In genomic region chr2:151603630-151604029, GRCm38 (mm10) we compare ENCODE assay signal across 8 mouse cellular contexts. TPM values are rescaled to one million over a fixed set of nuclear protein-coding genes. Genes with fewer than 3 reads are reported as not detected.
DNase-seq lines count a peak whose midpoint lies in the region; ATAC-seq lines count a peak whose summit lies in the region.
"Had no signal": no experiment of that assay in that cellular context is flagged by ENCODE, and none has a peak within 500 bp of the region (broad histone marks: within the 10 kb centered on the region; RNA-seq: fewer than 3 reads in every experiment).

No protein-coding gene starts in this region.

- H3K9ac ChIP-seq in forebrain, embryonic 16.5 days (replicated peaks; ENCODE audit: low read depth, low read length), result no peak overlapping the region

- H3K27ac ChIP-seq in forebrain, embryonic 16.5 days (ENCODE audit: low read length), result no peak overlapping the region
- H3K27ac ChIP-seq: kidney, postnatal 0 days had no signal

- no peaks in the 10 kb centered on the region for H3K36me3 ChIP-seq in forebrain, embryonic 16.5 days (ENCODE audit: control insufficient read depth, insufficient read depth)

- peak; percentile 6 for DNase-seq in 3T3-L1 (ENCODE audit: low read depth, low spot score)
- DNase-seq in Muller cell, postnatal 12 days (ENCODE audit: inconsistent ontology term), result peak; percentile 17
- DNase-seq in lung, postnatal 36 days, result peak; percentile 10
- no peak for DNase-seq in thymus, adult 18-20 months
- no peak for DNase-seq in thymus, postnatal 4 days

- peak; percentile 65 for ATAC-seq in forebrain, embryonic 16.5 days
- no peak for ATAC-seq in monocyte, adult 5-6 weeks (replicated peaks; ENCODE audit: insufficient number of reproducible peaks, low FRiP score, low TSS enrichment, poor library complexity, severe bottlenecking)

- H3K4me1 ChIP-seq in forebrain, embryonic 16.5 days (replicated peaks; ENCODE audit: control insufficient read depth, insufficient read depth, low read length), result peaks cover 23% of the 10 kb centered on the region

- WGBS in forebrain, embryonic 16.5 days, result 3% methylated on average over 4 of the region's 4 CpGs

- H3K9me3 ChIP-seq in forebrain, embryonic 16.5 days (ENCODE audit: control insufficient read depth, low read length), result no peaks in the 10 kb centered on the region

- H3K4me2 ChIP-seq in forebrain, embryonic 16.5 days (ENCODE audit: low read length), result no peak overlapping the region

- H3K4me3 ChIP-seq in forebrain, embryonic 16.5 days (replicated peaks; ENCODE audit: low read length), result no peak overlapping the region

- H3K27me3 ChIP-seq in forebrain, embryonic 16.5 days (replicated peaks; ENCODE audit: control insufficient read depth, insufficient read depth, low read length), result no peaks in the 10 kb centered on the region

RNA-seq across cellular contexts. Expression of gene Snph, which starts 28.8 kb away (rescaled TPM):
- polyA plus RNA-seq in forebrain, embryonic 16.5 days (2015; fragmentation: Nextera tagmentation; extraction: Ambion mirVana), result 9.2 and 14.8 TPM in 2 replicates
- total RNA-seq in monocyte, adult 5-6 weeks (2017), result not detected in 3 replicates

RNA-seq across cellular contexts. Expression of gene Sdcbp2, which starts 31.2 kb away (rescaled TPM):
- polyA plus RNA-seq in forebrain, embryonic 16.5 days (2015; fragmentation: Nextera tagmentation; extraction: Ambion mirVana), result 0.89 and 1.0 TPM in 2 replicates
- total RNA-seq in monocyte, adult 5-6 weeks (2017), result 1.0 to 1.5 TPM in 2 of 3 replicates, not detected in the other

Comparison
In these comparisons a context has a peak if more than half of its experiments do, and no peak if none do; other contexts are left out.
1. DNase-seq: peak in 3T3-L1 (single experiment), Muller cell, postnatal 12 days (single experiment) and lung, postnatal 36 days (single experiment); none in thymus, adult 18-20 months (0 of 2) and thymus, postnatal 4 days (single experiment).